Mouse (Mus musculus): ENCODE data around the gene Ppp3ca. TPM values are rescaled to one million over a fixed set of nuclear protein-coding genes. Genes with fewer than 3 reads are reported as not detected.
A peak's percentile ranks its signal among the peaks of the same experiment; 100 is the strongest.

Gene Ppp3ca
- polyA plus RNA-seq, 1 experiment from 2014 or later: 10.2 TPM

- 86% methylated on average over 6 of the region's 6 CpGs for WGBS (ENCODE audit: insufficient replicate concordance)
- Histone ChIP-seq H3K9ac (ENCODE audit: low read depth, low read length) (no peak overlapping the region), H3K27ac (ENCODE audit: low read length) (no peak overlapping the region), H3K9me3 (replicated peaks; ENCODE audit: control insufficient read depth, low read length) (no peaks in the 10 kb centered on the region), H3K36me3 (ENCODE audit: control insufficient read depth, insufficient read depth) (no peaks in the 10 kb centered on the region), H3K4me3 (ENCODE audit: low read depth, low read length) (no peak overlapping the region), H3K27me3 (ENCODE audit: control insufficient read depth, insufficient read depth, low read depth, low read length) (no peaks in the 10 kb centered on the region), H3K4me2 (ENCODE audit: low read depth, low read length) (no peak overlapping the region), H3K4me1 (ENCODE audit: control insufficient read depth, low read depth, low read length) (no peaks in the 10 kb centered on the region)
- ATAC-seq (ENCODE audit: low read depth): no peak
Observed at GRCm38 (mm10) chr3:136774196-136774595, 104.3 kb downstream of the Ppp3ca start.

- no peaks in the 10 kb centered on the region for H3K4me1 ChIP-seq (ENCODE audit: control insufficient read depth, low read depth, low read length)
- H3K9me3 ChIP-seq (replicated peaks; ENCODE audit: control insufficient read depth, low read length): no peaks in the 10 kb centered on the region
- no peak overlapping the region for H3K9ac ChIP-seq (ENCODE audit: low read depth, low read length)
- WGBS (ENCODE audit: insufficient replicate concordance): 70% methylated on average over 4 of the region's 4 CpGs
- no peaks in the 10 kb centered on the region for H3K36me3 ChIP-seq (ENCODE audit: control insufficient read depth, insufficient read depth)
- H3K27me3 ChIP-seq (ENCODE audit: control insufficient read depth, insufficient read depth, low read depth, low read length): no peaks in the 10 kb centered on the region
- ATAC-seq (ENCODE audit: low read depth): no peak
- no peak overlapping the region for H3K4me2 ChIP-seq (ENCODE audit: low read depth, low read length)
- no peak overlapping the region for H3K27ac ChIP-seq (ENCODE audit: low read length)
- no peak overlapping the region for H3K4me3 ChIP-seq (ENCODE audit: low read depth, low read length)
Observed at GRCm38 (mm10) chr3:136776525-136776924, 106.6 kb downstream of the Ppp3ca start.

GRCm38 (mm10) chr3:136777380-136777779 is 107.5 kb downstream of the Ppp3ca start:
- no peak for ATAC-seq (ENCODE audit: low read depth)
- H3K4me3 ChIP-seq (ENCODE audit: low read depth, low read length): no peak overlapping the region
- H3K27ac ChIP-seq (ENCODE audit: low read length): no peak overlapping the region
- no peaks in the 10 kb centered on the region for H3K36me3 ChIP-seq (ENCODE audit: control insufficient read depth, insufficient read depth)
- H3K4me1 ChIP-seq (ENCODE audit: control insufficient read depth, low read depth, low read length): no peaks in the 10 kb centered on the region
- no peaks in the 10 kb centered on the region for H3K27me3 ChIP-seq (ENCODE audit: control insufficient read depth, insufficient read depth, low read depth, low read length)
- no peak overlapping the region for H3K9ac ChIP-seq (ENCODE audit: low read depth, low read length)
- H3K9me3 ChIP-seq (replicated peaks; ENCODE audit: control insufficient read depth, low read length): no peaks in the 10 kb centered on the region
- WGBS (ENCODE audit: insufficient replicate concordance): 68% methylated on average over 7 of the region's 7 CpGs
- no peak overlapping the region for H3K4me2 ChIP-seq (ENCODE audit: low read depth, low read length)

GRCm38 (mm10) chr3:136777787-136778216 is 107.9 kb downstream of the Ppp3ca start:
- Histone ChIP-seq H3K4me3 (ENCODE audit: low read depth, low read length) (no peak overlapping the region), H3K27me3 (ENCODE audit: control insufficient read depth, insufficient read depth, low read depth, low read length) (no peaks in the 10 kb centered on the region), H3K4me1 (ENCODE audit: control insufficient read depth, low read depth, low read length) (no peaks in the 10 kb centered on the region), H3K9me3 (replicated peaks; ENCODE audit: control insufficient read depth, low read length) (no peaks in the 10 kb centered on the region), H3K9ac (ENCODE audit: low read depth, low read length) (no peak overlapping the region), H3K4me2 (ENCODE audit: low read depth, low read length) (no peak overlapping the region), H3K36me3 (ENCODE audit: control insufficient read depth, insufficient read depth) (no peaks in the 10 kb centered on the region), H3K27ac (ENCODE audit: low read length) (no peak overlapping the region)
- 67% methylated on average over 9 of the region's 9 CpGs for WGBS (ENCODE audit: insufficient replicate concordance)
- ATAC-seq (ENCODE audit: low read depth): no peak

GRCm38 (mm10) chr3:136780321-136780720 is 110.4 kb downstream of the Ppp3ca start:
- H3K4me1 ChIP-seq (ENCODE audit: control insufficient read depth, low read depth, low read length): no peaks in the 10 kb centered on the region
- no peaks in the 10 kb centered on the region for H3K9me3 ChIP-seq (replicated peaks; ENCODE audit: control insufficient read depth, low read length)
- no peak overlapping the region for H3K9ac ChIP-seq (ENCODE audit: low read depth, low read length)
- H3K27ac ChIP-seq (ENCODE audit: low read length): no peak overlapping the region
- H3K4me3 ChIP-seq (ENCODE audit: low read depth, low read length): no peak overlapping the region
- H3K36me3 ChIP-seq (ENCODE audit: control insufficient read depth, insufficient read depth): no peaks in the 10 kb centered on the region
- ATAC-seq (ENCODE audit: low read depth): no peak
- 68% methylated on average over 3 of the region's 3 CpGs for WGBS (ENCODE audit: insufficient replicate concordance)
- H3K27me3 ChIP-seq (ENCODE audit: control insufficient read depth, insufficient read depth, low read depth, low read length): no peaks in the 10 kb centered on the region
- no peak overlapping the region for H3K4me2 ChIP-seq (ENCODE audit: low read depth, low read length)

GRCm38 (mm10) chr3:136782058-136782457 is 112.1 kb downstream of the Ppp3ca start:
- no peak for ATAC-seq (ENCODE audit: low read depth)
- H3K4me3 ChIP-seq (ENCODE audit: low read depth, low read length): no peak overlapping the region
- H3K36me3 ChIP-seq (ENCODE audit: control insufficient read depth, insufficient read depth): no peaks in the 10 kb centered on the region
- no peaks in the 10 kb centered on the region for H3K9me3 ChIP-seq (replicated peaks; ENCODE audit: control insufficient read depth, low read length)
- no peaks in the 10 kb centered on the region for H3K27me3 ChIP-seq (ENCODE audit: control insufficient read depth, insufficient read depth, low read depth, low read length)
- no peak overlapping the region for H3K27ac ChIP-seq (ENCODE audit: low read length)
- no peak overlapping the region for H3K9ac ChIP-seq (ENCODE audit: low read depth, low read length)
- H3K4me2 ChIP-seq (ENCODE audit: low read depth, low read length): no peak overlapping the region
- no peaks in the 10 kb centered on the region for H3K4me1 ChIP-seq (ENCODE audit: control insufficient read depth, low read depth, low read length)

GRCm38 (mm10) chr3:136785686-136786085 is 115.8 kb downstream of the Ppp3ca start:
- no peak for ATAC-seq (ENCODE audit: low read depth)
- Histone ChIP-seq H3K27ac (ENCODE audit: low read length) (no peak overlapping the region), H3K9me3 (replicated peaks; ENCODE audit: control insufficient read depth, low read length) (no peaks in the 10 kb centered on the region), H3K9ac (ENCODE audit: low read depth, low read length) (no peak overlapping the region), H3K27me3 (ENCODE audit: control insufficient read depth, insufficient read depth, low read depth, low read length) (no peaks in the 10 kb centered on the region), H3K36me3 (ENCODE audit: control insufficient read depth, insufficient read depth) (no peaks in the 10 kb centered on the region), H3K4me1 (ENCODE audit: control insufficient read depth, low read depth, low read length) (peaks cover 7% of the 10 kb centered on the region), H3K4me2 (ENCODE audit: low read depth, low read length) (no peak overlapping the region), H3K4me3 (ENCODE audit: low read depth, low read length) (no peak overlapping the region)
- 75% methylated on average over 6 of the region's 6 CpGs for WGBS (ENCODE audit: insufficient replicate concordance)

- Histone ChIP-seq H3K4me1 (ENCODE audit: control insufficient read depth, low read depth, low read length) (peaks cover 14% of the 10 kb centered on the region), H3K9ac (ENCODE audit: low read depth, low read length) (no peak overlapping the region), H3K27ac (ENCODE audit: low read length) (no peak overlapping the region), H3K4me3 (ENCODE audit: low read depth, low read length) (no peak overlapping the region), H3K27me3 (ENCODE audit: control insufficient read depth, insufficient read depth, low read depth, low read length) (no peaks in the 10 kb centered on the region), H3K4me2 (ENCODE audit: low read depth, low read length) (no peak overlapping the region), H3K36me3 (ENCODE audit: control insufficient read depth, insufficient read depth) (no peaks in the 10 kb centered on the region), H3K9me3 (replicated peaks; ENCODE audit: control insufficient read depth, low read length) (no peaks in the 10 kb centered on the region)
- 24% methylated on average over 4 of the region's 4 CpGs for WGBS (ENCODE audit: insufficient replicate concordance)
- peak; percentile 35 for ATAC-seq (ENCODE audit: low read depth)
Observed at GRCm38 (mm10) chr3:136790261-136790871, 120.4 kb downstream of the Ppp3ca start.

- H3K27ac ChIP-seq (ENCODE audit: low read length): no peak overlapping the region
- no peaks in the 10 kb centered on the region for H3K9me3 ChIP-seq (replicated peaks; ENCODE audit: control insufficient read depth, low read length)
- H3K4me1 ChIP-seq (ENCODE audit: control insufficient read depth, low read depth, low read length): peaks cover 14% of the 10 kb centered on the region
- ATAC-seq (ENCODE audit: low read depth): peak; percentile 60
- no peaks in the 10 kb centered on the region for H3K27me3 ChIP-seq (ENCODE audit: control insufficient read depth, insufficient read depth, low read depth, low read length)
- H3K4me3 ChIP-seq (ENCODE audit: low read depth, low read length): no peak overlapping the region
- 21% methylated on average over 5 of the region's 5 CpGs for WGBS (ENCODE audit: insufficient replicate concordance)
- H3K36me3 ChIP-seq (ENCODE audit: control insufficient read depth, insufficient read depth): no peaks in the 10 kb centered on the region
- no peak overlapping the region for H3K4me2 ChIP-seq (ENCODE audit: low read depth, low read length)
- no peak overlapping the region for H3K9ac ChIP-seq (ENCODE audit: low read depth, low read length)
Observed at GRCm38 (mm10) chr3:136791404-136791803, 121.5 kb downstream of the Ppp3ca start.

All from liver, embryonic 16.5 days (tissue).